Mouse (Mus musculus): ENCODE measurements around the gene Slc9a9. TPM values are rescaled to one million over a fixed set of nuclear protein-coding genes. Genes with fewer than 3 reads are reported as not detected.

Slc9a9 gene
- polyA plus RNA-seq, 1 experiment from 2014 or later: 2.3 TPM

DNA sequence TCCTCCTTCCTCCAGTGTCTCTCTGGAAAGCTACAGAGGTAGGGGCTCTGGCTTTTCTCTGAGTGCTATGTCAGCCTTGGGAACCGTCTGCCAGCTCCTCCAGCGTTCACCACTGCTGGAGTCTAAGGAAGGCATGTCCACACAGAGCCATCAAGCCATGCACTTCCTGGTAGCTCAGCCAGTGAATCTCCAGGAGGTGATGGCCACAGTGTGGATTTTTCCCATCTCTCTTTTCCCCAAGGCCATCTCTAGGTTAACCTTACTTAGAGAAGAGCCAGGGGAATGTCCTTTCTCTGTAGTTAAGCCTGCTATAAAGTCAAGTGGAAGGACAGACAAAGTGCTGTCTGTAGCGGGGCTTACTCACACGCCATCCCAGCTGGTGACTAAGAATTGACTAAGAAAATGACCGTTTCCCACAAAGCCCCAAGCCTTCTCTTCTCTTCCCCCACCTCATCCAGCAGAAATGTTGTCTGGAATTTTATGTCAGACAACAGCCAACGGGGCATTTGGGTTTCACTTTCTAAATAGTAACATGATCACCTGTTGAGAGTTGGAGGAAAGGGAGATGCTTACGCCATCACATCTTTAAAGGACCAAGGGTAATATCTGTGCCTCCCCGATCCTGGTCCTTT, 523.3 kb downstream of the Slc9a9 start:
- Histone ChIP-seq H3K4me3 (ENCODE audit: low read depth, low read length) (no peak overlapping the region), H3K27me3 (ENCODE audit: insufficient read depth, low read length) (no peaks in the 10 kb centered on the region), H3K27ac (ENCODE audit: low read depth) (no peak overlapping the region), H3K4me2 (ENCODE audit: low read depth, low read length) (no peak overlapping the region), H3K9ac (replicated peaks) (no peak overlapping the region), H3K9me3 (ENCODE audit: low read length) (no peaks in the 10 kb centered on the region), H3K4me1 (ENCODE audit: insufficient read depth) (peaks cover 16% of the 10 kb centered on the region), H3K36me3 (replicated peaks; ENCODE audit: insufficient read depth, low read length) (no peaks in the 10 kb centered on the region)
- 66% methylated on average over 8 of the region's 8 CpGs for WGBS (ENCODE audit: insufficient replicate concordance)
- no peak for TF ChIP-seq CTCF (IDR thresholded peaks at IDR 0.05; ENCODE audit: low read depth)
- TF ChIP-seq EP300 (IDR thresholded peaks at IDR 0.05; ENCODE audit: low read depth): no peak
- DNase-seq: no peak
- ATAC-seq: no peak

DNA sequence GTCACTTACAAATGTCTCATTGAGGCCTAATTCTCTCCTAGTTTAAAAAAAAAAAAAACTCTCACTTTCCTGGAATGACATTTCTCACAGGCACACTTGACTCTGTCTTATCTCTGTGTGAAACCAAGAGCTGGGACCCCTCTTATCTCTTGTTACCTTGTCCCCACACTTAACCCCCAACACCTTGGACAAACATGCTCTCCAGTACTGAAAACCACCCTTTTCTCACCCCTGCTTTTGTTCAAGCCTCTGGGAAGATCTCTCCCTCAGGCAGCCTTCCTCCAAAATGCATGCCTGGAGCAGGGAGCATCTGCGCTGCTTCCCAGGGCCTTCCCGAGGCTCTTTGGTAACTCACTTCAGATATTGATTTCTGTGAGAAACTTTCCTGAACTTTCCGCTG, 524.0 kb downstream of the Slc9a9 start:
- H3K9me3 ChIP-seq (ENCODE audit: low read length): no peaks in the 10 kb centered on the region
- H3K4me3 ChIP-seq (ENCODE audit: low read depth, low read length): no peak overlapping the region
- no peaks in the 10 kb centered on the region for H3K27me3 ChIP-seq (ENCODE audit: insufficient read depth, low read length)
- H3K9ac ChIP-seq (replicated peaks): no peak overlapping the region
- no peak for TF ChIP-seq EP300 (IDR thresholded peaks at IDR 0.05; ENCODE audit: low read depth)
- TF ChIP-seq CTCF (IDR thresholded peaks at IDR 0.05; ENCODE audit: low read depth): no peak
- no peak overlapping the region for H3K4me2 ChIP-seq (ENCODE audit: low read depth, low read length)
- no peaks in the 10 kb centered on the region for H3K36me3 ChIP-seq (replicated peaks; ENCODE audit: insufficient read depth, low read length)
- H3K4me1 ChIP-seq (ENCODE audit: insufficient read depth): peaks cover 10% of the 10 kb centered on the region
- WGBS (ENCODE audit: insufficient replicate concordance): 59% methylated on average over 3 of the region's 3 CpGs
- no peak; the same call in 1 of the 2 replicates for ATAC-seq
- no peak for DNase-seq
- 0 out of 2 replicates have a peak overlapping the region, but pooled peaks have one; percentile 23 for H3K27ac ChIP-seq (ENCODE audit: low read depth)

DNA sequence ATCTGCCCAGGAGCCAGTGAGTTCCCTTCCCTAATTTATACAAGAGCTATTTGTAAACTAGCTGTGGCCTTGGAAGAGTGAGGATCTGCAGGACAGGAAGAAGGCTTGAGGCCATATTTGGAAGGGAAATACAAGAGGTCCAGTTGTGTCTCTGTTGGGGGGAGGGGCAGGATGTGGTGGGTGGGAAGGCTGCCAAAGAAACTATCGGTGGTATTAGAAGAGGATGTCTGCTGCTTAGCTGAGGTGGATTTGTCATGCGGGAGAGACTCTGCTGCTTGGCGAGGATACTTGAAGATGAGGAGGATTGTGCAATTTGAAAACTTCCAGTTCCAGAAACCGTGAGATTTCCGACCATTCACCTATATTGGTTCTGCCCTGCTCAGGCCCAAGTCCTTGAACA, 524.4 kb downstream of the Slc9a9 start:
- Histone ChIP-seq H3K9me3 (ENCODE audit: low read length) (no peaks in the 10 kb centered on the region), H3K9ac (replicated peaks) (no peak overlapping the region), H3K4me1 (ENCODE audit: insufficient read depth) (peaks cover 9% of the 10 kb centered on the region), H3K36me3 (replicated peaks; ENCODE audit: insufficient read depth, low read length) (no peaks in the 10 kb centered on the region), H3K4me2 (ENCODE audit: low read depth, low read length) (no peak overlapping the region), H3K4me3 (ENCODE audit: low read depth, low read length) (no peak overlapping the region), H3K27ac (ENCODE audit: low read depth) (no peak overlapping the region), H3K27me3 (ENCODE audit: insufficient read depth, low read length) (no peaks in the 10 kb centered on the region)
- no peak for TF ChIP-seq EP300 (IDR thresholded peaks at IDR 0.05; ENCODE audit: low read depth)
- TF ChIP-seq CTCF (IDR thresholded peaks at IDR 0.05; ENCODE audit: low read depth): no peak
- peak; percentile 45 for DNase-seq
- 36% methylated on average over 5 of the region's 5 CpGs for WGBS (ENCODE audit: insufficient replicate concordance)
- ATAC-seq: no peak

DNA sequence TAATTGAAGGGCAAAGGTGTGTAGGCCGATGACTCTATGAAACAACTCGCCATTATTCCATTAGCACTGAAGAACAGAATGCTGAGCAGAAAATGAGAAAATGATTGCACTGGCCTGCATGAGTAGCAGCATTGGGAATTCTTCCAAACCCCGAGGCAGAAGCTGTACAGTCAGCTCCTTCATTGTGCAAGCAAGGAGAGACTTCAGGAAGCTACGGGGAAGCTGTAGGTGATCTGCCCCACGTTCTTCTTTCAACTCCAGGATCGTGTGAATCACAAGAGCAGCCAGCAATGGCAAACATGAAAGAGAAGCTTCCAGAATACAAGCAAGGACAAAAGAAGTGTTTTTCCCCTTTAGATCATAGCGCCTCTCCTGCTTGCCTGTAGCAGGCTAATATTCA, 538.0 kb downstream of the Slc9a9 start:
- no peak for DNase-seq
- Histone ChIP-seq H3K4me2 (ENCODE audit: low read depth, low read length) (no peak overlapping the region), H3K27ac (ENCODE audit: low read depth) (no peak overlapping the region), H3K4me1 (ENCODE audit: insufficient read depth) (no peaks in the 10 kb centered on the region), H3K9me3 (ENCODE audit: low read length) (no peaks in the 10 kb centered on the region), H3K27me3 (ENCODE audit: insufficient read depth, low read length) (no peaks in the 10 kb centered on the region), H3K36me3 (replicated peaks; ENCODE audit: insufficient read depth, low read length) (no peaks in the 10 kb centered on the region), H3K9ac (replicated peaks) (no peak overlapping the region), H3K4me3 (ENCODE audit: low read depth, low read length) (no peak overlapping the region)
- ATAC-seq: no peak
- WGBS (ENCODE audit: insufficient replicate concordance): 77% methylated on average over 7 of the region's 7 CpGs
- TF ChIP-seq EP300 (IDR thresholded peaks at IDR 0.05; ENCODE audit: low read depth): no peak

DNA sequence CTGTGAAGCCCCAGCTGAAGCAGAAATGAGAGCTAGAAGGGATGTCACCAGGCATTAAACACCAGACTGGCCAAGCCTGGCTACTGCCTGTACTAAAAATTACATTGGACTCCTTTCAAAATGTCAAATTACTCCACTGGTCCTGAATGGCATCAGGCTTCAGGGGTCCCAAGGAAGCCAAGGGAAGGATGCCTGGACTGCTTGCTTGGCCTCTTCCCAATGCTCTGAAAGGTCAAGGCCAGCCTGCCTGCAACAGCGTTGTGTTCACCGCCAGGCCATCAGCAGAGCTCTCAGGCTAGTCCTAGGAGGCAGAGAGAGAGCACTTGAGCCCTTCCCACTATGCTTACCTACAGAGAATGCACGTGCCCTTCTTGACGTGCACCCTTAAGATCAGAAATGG, 539.0 kb downstream of the Slc9a9 start:
- DNase-seq: no peak
- Histone ChIP-seq H3K4me1 (ENCODE audit: insufficient read depth) (no peaks in the 10 kb centered on the region), H3K4me3 (ENCODE audit: low read depth, low read length) (no peak overlapping the region), H3K36me3 (replicated peaks; ENCODE audit: insufficient read depth, low read length) (no peaks in the 10 kb centered on the region), H3K27me3 (ENCODE audit: insufficient read depth, low read length) (no peaks in the 10 kb centered on the region), H3K9me3 (ENCODE audit: low read length) (no peaks in the 10 kb centered on the region), H3K4me2 (ENCODE audit: low read depth, low read length) (no peak overlapping the region), H3K9ac (replicated peaks) (no peak overlapping the region), H3K27ac (ENCODE audit: low read depth) (no peak overlapping the region)
- ATAC-seq: no peak
- 75% methylated on average over 4 of the region's 4 CpGs for WGBS (ENCODE audit: insufficient replicate concordance)
- TF ChIP-seq CTCF (IDR thresholded peaks at IDR 0.05; ENCODE audit: low read depth): no peak
- TF ChIP-seq EP300 (IDR thresholded peaks at IDR 0.05; ENCODE audit: low read depth): no peak

DNA sequence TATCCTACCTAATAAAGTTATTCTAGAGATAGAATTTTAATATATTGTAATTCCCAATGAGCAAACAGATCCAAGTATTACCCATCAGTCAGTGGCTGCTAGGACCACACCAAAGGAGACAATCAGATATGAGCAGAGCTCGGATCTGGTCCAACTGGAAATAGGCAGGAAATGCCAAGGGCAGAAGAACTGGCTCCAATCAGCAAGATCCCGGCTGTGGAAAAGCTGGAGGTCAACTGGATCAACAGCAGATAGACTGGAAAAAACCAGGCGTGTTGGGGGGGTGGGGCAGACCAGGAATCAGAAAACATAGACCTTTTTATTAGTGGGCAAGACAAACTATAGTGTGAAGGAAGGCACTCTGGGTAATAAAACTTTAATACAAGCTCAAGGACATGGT, 550.3 kb downstream of the Slc9a9 start:
- 42% methylated on average over 3 of the region's 3 CpGs for WGBS (ENCODE audit: insufficient replicate concordance)
- DNase-seq: no peak

More for the DNA sequence above, 550.3 kb downstream of the Slc9a9 start:
- no peak overlapping the region for H3K4me3 ChIP-seq (ENCODE audit: low read depth, low read length)
- no peaks in the 10 kb centered on the region for H3K9me3 ChIP-seq (ENCODE audit: low read length)
- ATAC-seq: no peak
- no peak overlapping the region for H3K4me2 ChIP-seq (ENCODE audit: low read depth, low read length)
- no peaks in the 10 kb centered on the region for H3K36me3 ChIP-seq (replicated peaks; ENCODE audit: insufficient read depth, low read length)
- H3K27ac ChIP-seq (ENCODE audit: low read depth): no peak overlapping the region
- no peaks in the 10 kb centered on the region for H3K4me1 ChIP-seq (ENCODE audit: insufficient read depth)
- no peak overlapping the region for H3K9ac ChIP-seq (replicated peaks)
- TF ChIP-seq EP300 (IDR thresholded peaks at IDR 0.05; ENCODE audit: low read depth) (no peak), CTCF (IDR thresholded peaks at IDR 0.05; ENCODE audit: low read depth) (no peak)
- H3K27me3 ChIP-seq (ENCODE audit: insufficient read depth, low read length): no peaks in the 10 kb centered on the region
